Mouse (Mus musculus): ENCODE measurements around the gene Rnf180. TPM values are rescaled to one million over a fixed set of nuclear protein-coding genes. Genes with fewer than 3 reads are reported as not detected.

Gene Rnf180
- polyA plus RNA-seq, 1 experiment from 2014 or later, result 12.1 TPM

GRCm38 (mm10) chr13:105121617-105122016 is 173.0 kb downstream of the Rnf180 start:
- no peak overlapping the region for H3K4me3 ChIP-seq
- no peaks in the 10 kb centered on the region for H3K4me1 ChIP-seq
- no peak overlapping the region for H3K27ac ChIP-seq
- H3K4me2 ChIP-seq (replicated peaks), result no peak overlapping the region
- H3K9ac ChIP-seq, result no peak overlapping the region
- no peaks in the 10 kb centered on the region for H3K36me3 ChIP-seq
- no peaks in the 10 kb centered on the region for H3K9me3 ChIP-seq
- no peaks in the 10 kb centered on the region for H3K27me3 ChIP-seq
- no peak for ATAC-seq (ENCODE audit: insufficient number of reproducible peaks, insufficient read depth, low FRiP score, low TSS enrichment)

- WGBS, result 87% methylated on average over 6 of the region's 6 CpGs
- H3K36me3 ChIP-seq, result no peaks in the 10 kb centered on the region
- H3K9me3 ChIP-seq, result no peaks in the 10 kb centered on the region
- H3K27ac ChIP-seq, result no peak overlapping the region
- H3K4me1 ChIP-seq, result no peaks in the 10 kb centered on the region
- H3K27me3 ChIP-seq, result no peaks in the 10 kb centered on the region
- H3K4me3 ChIP-seq, result no peak overlapping the region
- H3K4me2 ChIP-seq (replicated peaks), result no peak overlapping the region
- no peak for ATAC-seq (ENCODE audit: insufficient number of reproducible peaks, insufficient read depth, low FRiP score, low TSS enrichment)
- no peak overlapping the region for H3K9ac ChIP-seq
Observed at GRCm38 (mm10) chr13:105111599-105111998, 183.0 kb downstream of the Rnf180 start.

GRCm38 (mm10) chr13:105104385-105104784 is 190.2 kb downstream of the Rnf180 start:
- no peak overlapping the region for H3K27ac ChIP-seq
- no peak overlapping the region for H3K9ac ChIP-seq
- no peaks in the 10 kb centered on the region for H3K9me3 ChIP-seq
- H3K4me2 ChIP-seq (replicated peaks), result no peak overlapping the region
- no peak overlapping the region for H3K4me3 ChIP-seq
- H3K27me3 ChIP-seq, result no peaks in the 10 kb centered on the region
- ATAC-seq (ENCODE audit: insufficient number of reproducible peaks, insufficient read depth, low FRiP score, low TSS enrichment), result no peak
- WGBS, result 80% methylated on average over 2 of the region's 2 CpGs
- no peaks in the 10 kb centered on the region for H3K4me1 ChIP-seq
- H3K36me3 ChIP-seq, result no peaks in the 10 kb centered on the region

- no peaks in the 10 kb centered on the region for H3K4me1 ChIP-seq
- WGBS, result 87% methylated on average over 4 of the region's 4 CpGs
- no peaks in the 10 kb centered on the region for H3K27me3 ChIP-seq
- H3K27ac ChIP-seq, result no peak overlapping the region
- H3K4me3 ChIP-seq, result no peak overlapping the region
- no peak overlapping the region for H3K9ac ChIP-seq
- ATAC-seq (ENCODE audit: insufficient number of reproducible peaks, insufficient read depth, low FRiP score, low TSS enrichment), result no peak
- no peak overlapping the region for H3K4me2 ChIP-seq (replicated peaks)
- H3K36me3 ChIP-seq, result no peaks in the 10 kb centered on the region
- H3K9me3 ChIP-seq, result no peaks in the 10 kb centered on the region
Observed at GRCm38 (mm10) chr13:105100705-105101104, 193.9 kb downstream of the Rnf180 start.

GRCm38 (mm10) chr13:105096316-105096715 is 198.3 kb downstream of the Rnf180 start:
- no peaks in the 10 kb centered on the region for H3K4me1 ChIP-seq
- no peak overlapping the region for H3K4me2 ChIP-seq (replicated peaks)
- H3K36me3 ChIP-seq, result no peaks in the 10 kb centered on the region
- H3K27ac ChIP-seq, result no peak overlapping the region
- no peak overlapping the region for H3K4me3 ChIP-seq
- WGBS, result 85% methylated on average over 2 of the region's 2 CpGs
- H3K9ac ChIP-seq, result no peak overlapping the region
- H3K27me3 ChIP-seq, result no peaks in the 10 kb centered on the region
- H3K9me3 ChIP-seq, result no peaks in the 10 kb centered on the region
- ATAC-seq (ENCODE audit: insufficient number of reproducible peaks, insufficient read depth, low FRiP score, low TSS enrichment), result no peak

GRCm38 (mm10) chr13:105089276-105089675 is 205.3 kb downstream of the Rnf180 start:
- no peaks in the 10 kb centered on the region for H3K4me1 ChIP-seq
- no peak overlapping the region for H3K9ac ChIP-seq
- no peaks in the 10 kb centered on the region for H3K36me3 ChIP-seq
- no peak for ATAC-seq (ENCODE audit: insufficient number of reproducible peaks, insufficient read depth, low FRiP score, low TSS enrichment)
- H3K9me3 ChIP-seq, result no peaks in the 10 kb centered on the region
- 85% methylated on average over 3 of the region's 3 CpGs for WGBS
- H3K4me3 ChIP-seq, result no peak overlapping the region
- H3K4me2 ChIP-seq (replicated peaks), result no peak overlapping the region
- no peak overlapping the region for H3K27ac ChIP-seq
- H3K27me3 ChIP-seq, result no peaks in the 10 kb centered on the region

GRCm38 (mm10) chr13:105081862-105082261 is 212.8 kb downstream of the Rnf180 start, which contains the start of gene 4933425L06Rik:
Gene 4933425L06Rik, plus strand, starts transcription at chr13:105082122.
- no peak for ATAC-seq (ENCODE audit: insufficient number of reproducible peaks, insufficient read depth, low FRiP score, low TSS enrichment)
- H3K4me3 ChIP-seq, result no peak within 1 kb of the TSS
- H3K9me3 ChIP-seq, result no peaks in the 10 kb centered on the region
- WGBS, result 90% methylated on average over 10 of the region's 10 CpGs
- H3K36me3 ChIP-seq, result no peaks in the 10 kb centered on the region
- H3K9ac ChIP-seq, result no peak within 1 kb of the TSS
- H3K4me2 ChIP-seq (replicated peaks), result no peak within 1 kb of the TSS
- H3K27me3 ChIP-seq, result no peaks in the 10 kb centered on the region
- H3K27ac ChIP-seq, result no peak within 1 kb of the TSS
- no peaks in the 10 kb centered on the region for H3K4me1 ChIP-seq

Other genes starting within 250 kb of the Rnf180 start
- gene Rgs7bp, start 239.9 kb downstream of the Rnf180 start, polyA plus RNA-seq (2016; fragmentation: Nextera tagmentation; extraction: Ambion mirVana), result 3.8 and 4.8 TPM in 2 replicates
- gene 4933425L06Rik, start 212.7 kb downstream of the Rnf180 start, polyA plus RNA-seq (2016; fragmentation: Nextera tagmentation; extraction: Ambion mirVana), result not detected in 2 replicates
- gene Htr1a, start 148.8 kb upstream of the Rnf180 start, polyA plus RNA-seq (2016; fragmentation: Nextera tagmentation; extraction: Ambion mirVana), result 0.15 and 0.22 TPM in 2 replicates

All from embryonic facial prominence, embryonic 12.5 days (tissue).